Mouse (Mus musculus): Measurements from ENCODE around the gene Naa80.

GRCm38 (mm10) chr9:107602068-107602648 lies 23.5 kb downstream of the Naa80 start:
- TF ChIP-seq GATA1 (IDR thresholded peaks at IDR 0.05; ENCODE audit: low read length) = peak; percentile 30; the same call in 1 of the 2 replicates
- no peak for TF ChIP-seq TAL1 (IDR thresholded peaks at IDR 0.05; ENCODE audit: low read length)

All from erythroblast, embryonic 14.5 days (primary cell).